Mouse (Mus musculus): Measurements from ENCODE around the gene Clic6. TPM values are rescaled to one million over a fixed set of nuclear protein-coding genes. Genes with fewer than 3 reads are reported as not detected.

The Clic6 gene
- polyA plus RNA-seq, 1 experiment: not detected

GRCm38 (mm10) chr16:92573193-92573592 lies 87.7 kb downstream of the Clic6 start:
- H3K4me1 ChIP-seq (ENCODE audit: control insufficient read depth, insufficient read depth, low read length): peaks cover 22% of the 10 kb centered on the region
- TF ChIP-seq POLR2A (IDR thresholded peaks at IDR 0.05; ENCODE audit: borderline replicate concordance, low read depth, low read length) (no peak), CTCF (IDR thresholded peaks at IDR 0.05; ENCODE audit: low read depth, low read length) (no peak)
- no peak overlapping the region for H3K4me3 ChIP-seq (ENCODE audit: insufficient read depth, low read length)
- H3K27ac ChIP-seq (ENCODE audit: insufficient read depth, low read depth, low read length): peak overlapping the region; percentile 89

GRCm38 (mm10) chr16:92575792-92576191 lies 90.3 kb downstream of the Clic6 start:
- no peak for TF ChIP-seq POLR2A (IDR thresholded peaks at IDR 0.05; ENCODE audit: borderline replicate concordance, low read depth, low read length)
- no peak for TF ChIP-seq CTCF (IDR thresholded peaks at IDR 0.05; ENCODE audit: low read depth, low read length)
- Histone ChIP-seq H3K4me1 (ENCODE audit: control insufficient read depth, insufficient read depth, low read length) (peaks cover 24% of the 10 kb centered on the region), H3K4me3 (ENCODE audit: insufficient read depth, low read length) (no peak overlapping the region), H3K27ac (ENCODE audit: insufficient read depth, low read depth, low read length) (no peak overlapping the region)

- Histone ChIP-seq H3K27ac (ENCODE audit: insufficient read depth, low read depth, low read length) (no peak overlapping the region), H3K4me1 (ENCODE audit: control insufficient read depth, insufficient read depth, low read length) (peaks cover 20% of the 10 kb centered on the region), H3K4me3 (ENCODE audit: insufficient read depth, low read length) (no peak overlapping the region)
- TF ChIP-seq POLR2A (IDR thresholded peaks at IDR 0.05; ENCODE audit: borderline replicate concordance, low read depth, low read length): no peak
- TF ChIP-seq CTCF (IDR thresholded peaks at IDR 0.05; ENCODE audit: low read depth, low read length): no peak
Observed at GRCm38 (mm10) chr16:92577381-92577780, 91.8 kb downstream of the Clic6 start.

GRCm38 (mm10) chr16:92578915-92579653 lies 93.5 kb downstream of the Clic6 start:
- no peak overlapping the region for H3K4me3 ChIP-seq (ENCODE audit: insufficient read depth, low read length)
- no peak for TF ChIP-seq CTCF (IDR thresholded peaks at IDR 0.05; ENCODE audit: low read depth, low read length)
- no peak for TF ChIP-seq POLR2A (IDR thresholded peaks at IDR 0.05; ENCODE audit: borderline replicate concordance, low read depth, low read length)

GRCm38 (mm10) chr16:92580981-92581380 lies 95.4 kb downstream of the Clic6 start:
- no peak overlapping the region for H3K27ac ChIP-seq (ENCODE audit: insufficient read depth, low read depth, low read length)
- H3K4me3 ChIP-seq (ENCODE audit: insufficient read depth, low read length): no peak overlapping the region
- peaks cover 2% of the 10 kb centered on the region; the same call in 1 of the 2 replicates for H3K4me1 ChIP-seq (ENCODE audit: control insufficient read depth, insufficient read depth, low read length)
- TF ChIP-seq CTCF (IDR thresholded peaks at IDR 0.05; ENCODE audit: low read depth, low read length): no peak
- TF ChIP-seq POLR2A (IDR thresholded peaks at IDR 0.05; ENCODE audit: borderline replicate concordance, low read depth, low read length): no peak

More at GRCm38 (mm10) chr16:92578915-92579653, 93.5 kb downstream of the Clic6 start:
- Histone ChIP-seq H3K4me1 (ENCODE audit: control insufficient read depth, insufficient read depth, low read length) (peaks cover 6% of the 10 kb centered on the region), H3K27ac (ENCODE audit: insufficient read depth, low read depth, low read length) (no peak overlapping the region)

GRCm38 (mm10) chr16:92581767-92582166 lies 96.2 kb downstream of the Clic6 start:
- H3K27ac ChIP-seq (ENCODE audit: insufficient read depth, low read depth, low read length): no peak overlapping the region
- no peak overlapping the region for H3K4me3 ChIP-seq (ENCODE audit: insufficient read depth, low read length)
- no peak for TF ChIP-seq POLR2A (IDR thresholded peaks at IDR 0.05; ENCODE audit: borderline replicate concordance, low read depth, low read length)
- no peak for TF ChIP-seq CTCF (IDR thresholded peaks at IDR 0.05; ENCODE audit: low read depth, low read length)
- H3K4me1 ChIP-seq (ENCODE audit: control insufficient read depth, insufficient read depth, low read length): peaks cover 2% of the 10 kb centered on the region; the same call in 1 of the 2 replicates

- H3K27ac ChIP-seq (ENCODE audit: insufficient read depth, low read depth, low read length): no peak overlapping the region
- H3K4me1 ChIP-seq (ENCODE audit: control insufficient read depth, insufficient read depth, low read length): peaks cover 3% of the 10 kb centered on the region
- TF ChIP-seq POLR2A (IDR thresholded peaks at IDR 0.05; ENCODE audit: borderline replicate concordance, low read depth, low read length) (no peak), CTCF (IDR thresholded peaks at IDR 0.05; ENCODE audit: low read depth, low read length) (no peak)
- H3K4me3 ChIP-seq (ENCODE audit: insufficient read depth, low read length): no peak overlapping the region
Observed at GRCm38 (mm10) chr16:92587836-92588235, 102.3 kb downstream of the Clic6 start.

Other genes with a start within 250 kb of the Clic6 start
- gene Kcne2, start 193.3 kb upstream of the Clic6 start, polyA plus RNA-seq (2012; ENCODE audit: insufficient read depth, insufficient read length, missing spikeins): not detected in 2 replicates
- gene Smim11, start 184.4 kb upstream of the Clic6 start, polyA plus RNA-seq (2012; ENCODE audit: insufficient read depth, insufficient read length, missing spikeins): 68.3 and 95.1 TPM in 2 replicates
- not detected in 2 replicates for gene Fam243, start 164.3 kb upstream of the Clic6 start, polyA plus RNA-seq (2012; ENCODE audit: insufficient read depth, insufficient read length, missing spikeins)
- not detected in 2 replicates for gene Kcne1, start 126.3 kb upstream of the Clic6 start, polyA plus RNA-seq (2012; ENCODE audit: insufficient read depth, insufficient read length, missing spikeins)
- 13.9 and 15.8 TPM in 2 replicates for gene Rcan1, start 14.9 kb upstream of the Clic6 start, polyA plus RNA-seq (2012; ENCODE audit: insufficient read depth, insufficient read length, missing spikeins)

Measured in bone marrow macrophage, adult 2 months (primary cell).